Mouse (Mus musculus): Measurements from ENCODE around the gene Rbbp4. TPM values are rescaled to one million over a fixed set of nuclear protein-coding genes. Genes with fewer than 3 reads are reported as not detected.
"Not testable (repeated sequence)": the region's sequence is repeated elsewhere in the genome, so short reads cannot be mapped to it uniquely, and the experiment has no call there.

The Rbbp4 gene
- total RNA-seq, 1 experiment from 2014 or later: 128 TPM

DNA sequence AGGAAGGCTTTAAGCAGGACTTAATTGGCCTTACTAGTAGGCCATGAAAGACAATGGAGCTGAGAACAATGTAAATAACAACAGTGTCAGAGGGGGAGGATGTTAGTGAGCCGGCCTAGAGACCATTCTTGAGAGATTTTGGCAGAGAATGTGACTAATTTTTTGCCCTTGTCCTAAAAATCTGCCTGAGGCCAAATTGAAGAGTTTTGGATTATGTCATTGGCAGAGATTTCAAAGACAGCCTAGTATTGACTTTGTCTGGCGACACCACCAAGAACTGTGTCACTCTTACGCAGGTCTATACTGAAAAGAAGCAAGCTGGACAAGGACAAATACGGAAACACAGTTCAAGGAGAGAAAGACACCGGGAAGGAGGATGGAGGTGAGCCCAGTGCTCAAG is 27.6 kb upstream of the Rbbp4 start:
- ATAC-seq (replicated peaks in 1 of 2; ENCODE audit: insufficient read depth in 1 of 2, low FRiP score in 2 of 2, low TSS enrichment in 1 of 2, low read depth in 1 of 2, poor library complexity in 2 of 2, severe bottlenecking in 2 of 2): no peak

GRCm38 (mm10) chr4:129362238-129362637 is 27.1 kb upstream of the Rbbp4 start:
- ATAC-seq (replicated peaks in 1 of 2; ENCODE audit: insufficient read depth in 1 of 2, low FRiP score in 2 of 2, low TSS enrichment in 1 of 2, low read depth in 1 of 2, poor library complexity in 2 of 2, severe bottlenecking in 2 of 2): not testable (repeated sequence)

GRCm38 (mm10) chr4:129357613-129358163 is 22.5 kb upstream of the Rbbp4 start:
- ATAC-seq (replicated peaks in 1 of 2; ENCODE audit: insufficient read depth in 1 of 2, low FRiP score in 2 of 2, low TSS enrichment in 1 of 2, low read depth in 1 of 2, poor library complexity in 2 of 2, severe bottlenecking in 2 of 2): no peak

- no peak for ATAC-seq (replicated peaks in 1 of 2; ENCODE audit: insufficient read depth in 1 of 2, low FRiP score in 2 of 2, low TSS enrichment in 1 of 2, low read depth in 1 of 2, poor library complexity in 2 of 2, severe bottlenecking in 2 of 2)
These were observed 19.1 kb upstream of the Rbbp4 start for GRCm38 (mm10) chr4:129354236-129354635.

DNA sequence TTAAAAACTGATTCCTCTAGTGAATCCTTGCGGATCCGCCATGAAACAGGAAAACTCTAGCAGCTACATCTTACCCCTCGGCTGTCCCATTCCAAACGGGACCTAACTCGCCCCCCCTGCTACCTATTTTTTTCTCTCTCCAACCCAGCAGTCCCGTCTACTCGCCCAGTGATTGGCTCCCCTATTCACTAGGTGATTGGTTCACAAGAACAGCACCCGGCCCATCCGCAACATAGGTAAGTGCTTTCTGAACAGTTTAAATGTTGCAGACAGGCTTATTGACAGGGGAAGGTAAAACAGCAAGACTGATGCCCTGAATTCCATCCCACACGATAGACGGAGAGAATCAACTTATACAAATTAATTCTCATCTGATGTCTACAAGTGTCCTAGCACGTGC is 18.0 kb upstream of the Rbbp4 start:
- ATAC-seq (replicated peaks in 1 of 2; ENCODE audit: insufficient read depth in 1 of 2, low FRiP score in 2 of 2, low TSS enrichment in 1 of 2, low read depth in 1 of 2, poor library complexity in 2 of 2, severe bottlenecking in 2 of 2): no peak

GRCm38 (mm10) chr4:129351111-129351510 is 15.9 kb upstream of the Rbbp4 start:
- no peak for ATAC-seq (replicated peaks in 1 of 2; ENCODE audit: insufficient read depth in 1 of 2, low FRiP score in 2 of 2, low TSS enrichment in 1 of 2, low read depth in 1 of 2, poor library complexity in 2 of 2, severe bottlenecking in 2 of 2)

DNA sequence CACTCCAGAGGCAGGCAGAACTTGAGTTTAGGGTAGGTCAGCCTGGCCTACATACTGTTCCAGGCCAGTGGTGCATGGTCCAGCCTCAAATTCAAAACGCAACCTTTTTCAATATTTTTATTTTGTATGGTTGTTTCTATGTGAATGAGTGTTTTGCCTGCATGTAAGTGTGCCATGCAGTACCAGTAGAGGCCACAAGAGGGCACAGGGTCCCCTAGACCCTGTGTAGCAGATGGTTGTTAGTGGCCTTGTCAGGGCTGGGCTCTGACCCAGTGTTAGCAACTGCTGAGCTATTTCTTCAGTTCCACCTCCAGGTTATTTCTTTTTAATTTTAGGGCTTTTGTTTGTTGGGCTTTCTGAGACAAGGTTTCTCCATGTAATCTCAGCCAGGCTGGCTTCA is 15.5 kb upstream of the Rbbp4 start:
- peak; percentile 83 to 93 for ATAC-seq (replicated peaks in 1 of 2; ENCODE audit: insufficient read depth in 1 of 2, low FRiP score in 2 of 2, low TSS enrichment in 1 of 2, low read depth in 1 of 2, poor library complexity in 2 of 2, severe bottlenecking in 2 of 2)

- ATAC-seq (replicated peaks in 1 of 2; ENCODE audit: insufficient read depth in 1 of 2, low FRiP score in 2 of 2, low TSS enrichment in 1 of 2, low read depth in 1 of 2, poor library complexity in 2 of 2, severe bottlenecking in 2 of 2): no peak
These were observed 11.4 kb upstream of the Rbbp4 start for GRCm38 (mm10) chr4:129346481-129347154.

GRCm38 (mm10) chr4:129342705-129343104 is 7.5 kb upstream of the Rbbp4 start:
- no peak for ATAC-seq (replicated peaks in 1 of 2; ENCODE audit: insufficient read depth in 1 of 2, low FRiP score in 2 of 2, low TSS enrichment in 1 of 2, low read depth in 1 of 2, poor library complexity in 2 of 2, severe bottlenecking in 2 of 2)

- no peak for ATAC-seq (replicated peaks in 1 of 2; ENCODE audit: insufficient read depth in 1 of 2, low FRiP score in 2 of 2, low TSS enrichment in 1 of 2, low read depth in 1 of 2, poor library complexity in 2 of 2, severe bottlenecking in 2 of 2)
These were observed 6.7 kb upstream of the Rbbp4 start for GRCm38 (mm10) chr4:129341888-129342287.

DNA sequence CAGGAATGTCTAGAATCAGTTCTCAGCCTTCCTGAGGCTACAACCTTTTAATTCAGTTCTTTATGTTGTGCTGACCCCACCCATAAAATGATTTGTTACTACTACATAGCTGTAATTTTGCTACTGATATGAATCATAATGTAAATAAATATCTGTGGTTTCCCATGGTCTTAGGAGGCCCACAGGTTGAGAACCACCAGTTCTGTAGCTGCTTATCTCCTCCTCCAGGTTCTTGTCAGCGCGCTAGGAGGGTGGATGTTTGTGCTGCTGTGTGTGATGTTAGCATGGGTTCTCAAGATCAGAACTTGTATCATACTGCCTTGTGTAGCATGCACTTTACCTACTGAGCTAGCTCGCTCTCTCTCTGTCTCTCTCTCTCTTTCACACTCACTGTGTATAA is 4.6 kb upstream of the Rbbp4 start:
- ATAC-seq (replicated peaks in 1 of 2; ENCODE audit: insufficient read depth in 1 of 2, low FRiP score in 2 of 2, low TSS enrichment in 1 of 2, low read depth in 1 of 2, poor library complexity in 2 of 2, severe bottlenecking in 2 of 2): no peak

GRCm38 (mm10) chr4:129336291-129336690 is 1.1 kb upstream of the Rbbp4 start:
- no peak for ATAC-seq (replicated peaks in 1 of 2; ENCODE audit: insufficient read depth in 1 of 2, low FRiP score in 2 of 2, low TSS enrichment in 1 of 2, low read depth in 1 of 2, poor library complexity in 2 of 2, severe bottlenecking in 2 of 2)

DNA sequence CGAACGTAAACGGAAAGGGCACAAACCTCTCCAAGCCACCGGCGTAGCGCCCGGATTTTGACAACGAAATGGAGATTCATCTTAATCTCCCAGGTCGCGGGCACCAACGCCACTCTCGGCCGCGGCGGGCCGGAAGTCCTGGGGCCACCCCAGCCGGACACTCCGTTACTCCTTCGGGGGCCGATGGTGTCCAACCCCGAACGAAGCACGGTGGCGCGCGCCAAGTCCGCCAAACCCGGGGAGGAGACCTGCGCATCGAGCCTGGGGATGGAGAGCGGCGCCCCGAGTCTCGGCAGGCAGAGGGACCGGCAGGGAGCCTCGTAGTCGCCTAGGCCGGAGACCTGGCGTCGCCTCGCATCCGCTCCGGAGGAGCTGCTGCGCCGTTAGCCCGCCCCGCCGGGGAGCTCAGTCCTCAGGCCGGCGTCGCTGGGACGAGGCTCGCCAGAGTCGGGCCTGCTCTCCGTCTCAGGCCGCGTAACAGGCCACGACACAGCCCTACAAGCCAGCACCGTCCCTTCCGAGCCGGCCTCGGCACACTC is 424 bp downstream of the Rbbp4 start:
- ATAC-seq (replicated peaks in 1 of 2; ENCODE audit: insufficient read depth in 1 of 2, low FRiP score in 2 of 2, low TSS enrichment in 1 of 2, low read depth in 1 of 2, poor library complexity in 2 of 2, severe bottlenecking in 2 of 2): no peak

- ATAC-seq (replicated peaks in 1 of 2; ENCODE audit: insufficient read depth in 1 of 2, low FRiP score in 2 of 2, low TSS enrichment in 1 of 2, low read depth in 1 of 2, poor library complexity in 2 of 2, severe bottlenecking in 2 of 2): no peak
These were observed 2.3 kb downstream of the Rbbp4 start for GRCm38 (mm10) chr4:129332846-129333245.

DNA sequence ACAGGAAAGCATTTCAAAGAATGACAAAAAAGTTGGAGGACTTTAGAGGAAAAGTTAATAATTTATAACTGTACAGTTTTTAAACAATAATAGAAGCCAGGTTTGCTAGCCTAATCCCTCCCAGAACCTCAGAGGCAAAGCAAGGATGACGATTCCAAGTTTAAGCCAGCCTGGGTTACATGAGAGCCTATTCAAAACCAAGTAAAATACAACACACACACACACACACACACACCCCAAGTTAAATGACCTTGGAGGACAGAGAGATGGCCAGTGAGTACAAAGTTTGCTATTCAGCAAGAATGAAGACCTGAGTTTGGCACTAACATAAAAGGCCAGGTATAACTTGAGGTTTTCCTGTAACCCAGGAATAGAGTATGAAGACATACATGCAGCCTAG is 9.0 kb downstream of the Rbbp4 start:
- ATAC-seq (replicated peaks in 1 of 2; ENCODE audit: insufficient read depth in 1 of 2, low FRiP score in 2 of 2, low TSS enrichment in 1 of 2, low read depth in 1 of 2, poor library complexity in 2 of 2, severe bottlenecking in 2 of 2): no peak

- no peak for ATAC-seq (replicated peaks in 1 of 2; ENCODE audit: insufficient read depth in 1 of 2, low FRiP score in 2 of 2, low TSS enrichment in 1 of 2, low read depth in 1 of 2, poor library complexity in 2 of 2, severe bottlenecking in 2 of 2)
These were observed 10.4 kb downstream of the Rbbp4 start for GRCm38 (mm10) chr4:129324756-129325155.

DNA sequence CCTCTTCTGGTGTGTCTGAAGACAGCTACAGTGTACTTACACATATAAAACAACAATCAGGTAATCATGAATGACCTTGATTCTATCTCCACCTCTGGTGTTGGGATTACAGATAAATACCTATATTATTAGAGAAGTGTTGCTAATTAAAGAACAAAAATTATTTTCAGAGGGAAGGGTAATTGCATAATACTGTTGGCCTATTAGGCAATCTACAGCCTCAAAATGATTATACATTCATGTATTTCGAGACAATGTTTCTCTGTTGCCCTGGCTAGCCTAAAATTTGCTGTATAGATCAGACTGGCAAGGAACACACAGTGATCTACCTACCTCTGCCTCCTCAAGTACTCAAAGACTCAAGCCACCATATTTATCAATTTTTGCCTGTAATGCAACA is 11.7 kb downstream of the Rbbp4 start:
- no peak for ATAC-seq (replicated peaks in 1 of 2; ENCODE audit: insufficient read depth in 1 of 2, low FRiP score in 2 of 2, low TSS enrichment in 1 of 2, low read depth in 1 of 2, poor library complexity in 2 of 2, severe bottlenecking in 2 of 2)

GRCm38 (mm10) chr4:129322042-129322441 is 13.1 kb downstream of the Rbbp4 start:
- ATAC-seq (replicated peaks in 1 of 2; ENCODE audit: insufficient read depth in 1 of 2, low FRiP score in 2 of 2, low TSS enrichment in 1 of 2, low read depth in 1 of 2, poor library complexity in 2 of 2, severe bottlenecking in 2 of 2): no peak

DNA sequence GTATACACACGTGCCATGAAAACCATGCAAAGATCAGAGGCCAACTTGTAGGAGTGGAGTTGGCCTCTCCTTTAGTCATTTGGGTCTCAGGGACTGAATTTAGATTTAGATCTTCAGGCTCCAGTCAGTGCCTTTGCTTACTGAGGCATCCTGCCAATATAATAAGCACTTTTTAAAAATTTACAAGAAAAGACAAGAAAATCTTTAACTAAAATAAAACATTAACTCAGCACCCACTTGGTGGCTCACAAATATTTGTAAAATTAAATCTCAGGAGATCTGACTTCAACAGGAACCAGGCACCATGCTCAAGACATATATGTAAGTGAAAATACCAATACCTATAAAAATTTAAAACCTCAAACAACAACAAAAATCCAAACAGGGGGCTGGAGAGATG is 14.3 kb downstream of the Rbbp4 start:
- ATAC-seq (replicated peaks in 1 of 2; ENCODE audit: insufficient read depth in 1 of 2, low FRiP score in 2 of 2, low TSS enrichment in 1 of 2, low read depth in 1 of 2, poor library complexity in 2 of 2, severe bottlenecking in 2 of 2): no peak

All from hematopoietic stem cell, adult 5-6 weeks (primary cell).